Mouse (Mus musculus) forebrain, embryonic 15.5 days (tissue): Measurements from ENCODE around the gene Prkca. TPM values are rescaled to one million over a fixed set of nuclear protein-coding genes. Genes with fewer than 3 reads are reported as not detected.

Source experiments
- ATAC-seq: fragments of 200-750 bp; cut with Nextera tagmentation; replicated peaks from 2 replicates; pipeline ENCODE4 v1.8.0; 2017; ENCODE audit warnings: mild to moderate bottlenecking, moderate TSS enrichment, moderate library complexity
- H3K27ac ChIP-seq: fragments of 300-500 bp; sonication (generic); replicated peaks from 2 replicates; pipeline ENCODE4 v1.5.1; 2015; ENCODE audit warnings: mild to moderate bottlenecking, inconsistent platforms
- H3K27me3 ChIP-seq: fragments of 300-500 bp; sonication (generic); 2 replicates; pipeline ENCODE4 v1.6.1; 2015; ENCODE audit warnings: inconsistent platforms
- H3K36me3 ChIP-seq: fragments of 300-500 bp; sonication (generic); 2 replicates; pipeline ENCODE4 v1.6.1; 2015; ENCODE audit warnings: mild to moderate bottlenecking, inconsistent platforms
- H3K4me1 ChIP-seq: fragments of 300-500 bp; sonication (generic); 2 replicates; pipeline ENCODE4 v1.6.1; 2015; ENCODE audit warnings: inconsistent platforms
- H3K4me2 ChIP-seq: fragments of 300-500 bp; sonication (generic); replicated peaks from 2 replicates; pipeline ENCODE4 v1.6.1; 2015; ENCODE audit warnings: mild to moderate bottlenecking, inconsistent platforms
- H3K4me3 ChIP-seq: fragments of 300-500 bp; sonication (generic); 2 replicates; pipeline ENCODE4 v1.5.1; 2015; ENCODE audit warnings: mild to moderate bottlenecking, inconsistent platforms
- H3K9ac ChIP-seq: fragments of 300-500 bp; sonication (generic); replicated peaks from 2 replicates; pipeline ENCODE4 v1.6.1; 2015; ENCODE audit warnings: mild to moderate bottlenecking, inconsistent platforms
- H3K9me3 ChIP-seq: fragments of 300-500 bp; sonication (generic); 2 replicates; pipeline ENCODE4 v1.6.1; 2016; ENCODE audit warnings: inconsistent platforms
- WGBS: fragments of 180-500 bp; shearing (Covaris S2); methylation state at CpG from one replicate; pipeline ENCODE4 v1.1.7; 2015; ENCODE audit warnings: mixed read lengths; 5-methylcytosine and 5-hydroxymethylcytosine counted together
- polyA plus RNA-seq: library from polyadenylated mRNA; unstranded; fragments of >200 nt; fragmentation: Nextera tagmentation; extraction: Ambion mirVana; gene quantifications from 2 replicates; pipeline ENCODE4 v1.2.1, GENCODE M21; 2015

The Prkca gene
- polyA plus RNA-seq, 1 experiment from 2014 or later = 8.0 TPM

- Histone ChIP-seq H3K4me1 (peaks cover 22% of the 10 kb centered on the region), H3K27ac (0 out of 2 replicates have a peak overlapping the region, but pooled peaks have one; percentile 7)
- no peak for ATAC-seq
Measured at GRCm38 (mm10) chr11:108182421-108182820, 161.3 kb downstream of the Prkca start.

DNA sequence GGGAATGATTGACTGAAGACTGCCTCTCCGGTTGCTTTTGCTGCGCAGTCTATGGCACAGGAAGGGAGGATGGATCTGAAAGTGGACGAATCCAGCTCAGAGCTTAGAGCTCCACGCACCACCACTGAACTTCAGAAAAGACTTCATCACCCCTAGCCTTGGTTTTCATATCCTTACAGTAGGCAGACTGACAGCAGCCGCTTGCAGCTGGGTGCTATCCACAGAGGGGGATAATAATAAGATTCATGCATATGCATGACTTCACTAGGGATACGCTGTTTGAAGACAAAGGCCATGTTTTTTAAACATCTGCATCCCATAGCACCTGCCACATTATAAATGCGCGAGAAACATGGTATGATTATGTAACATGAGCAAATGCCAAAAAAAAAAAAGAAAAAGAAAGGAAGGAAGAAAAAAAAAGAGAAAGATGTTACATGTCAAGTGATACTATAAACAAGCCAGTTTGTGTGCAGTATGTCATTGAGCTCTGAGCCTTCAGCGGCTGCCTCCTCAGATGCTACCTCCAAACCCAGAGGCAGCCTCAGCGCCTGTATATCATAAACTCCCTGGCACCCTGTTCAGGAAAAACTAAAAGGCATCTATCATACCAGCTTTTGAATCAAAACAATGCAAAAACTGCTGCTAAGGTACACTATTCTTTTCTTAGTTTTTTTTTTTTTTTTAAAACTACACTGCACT, 162.6 kb downstream of the Prkca start:
- H3K9me3 ChIP-seq = no peaks in the 10 kb centered on the region
- H3K4me3 ChIP-seq = no peak overlapping the region
- H3K27me3 ChIP-seq = no peaks in the 10 kb centered on the region
- H3K9ac ChIP-seq = no peak overlapping the region
- 39% methylated on average over 10 of the region's 10 CpGs for WGBS
- no peak overlapping the region for H3K4me2 ChIP-seq
- peak; percentile 84 for ATAC-seq
- peak overlapping the region; percentile 70 for H3K27ac ChIP-seq
- H3K4me1 ChIP-seq = peaks cover 22% of the 10 kb centered on the region
- no peaks in the 10 kb centered on the region for H3K36me3 ChIP-seq

More at GRCm38 (mm10) chr11:108182421-108182820, 161.3 kb downstream of the Prkca start:
- no peaks in the 10 kb centered on the region for H3K27me3 ChIP-seq
- no peak overlapping the region for H3K4me2 ChIP-seq
- 83% methylated on average over 5 of the region's 5 CpGs for WGBS
- H3K9ac ChIP-seq = no peak overlapping the region
- H3K9me3 ChIP-seq = no peaks in the 10 kb centered on the region
- H3K4me3 ChIP-seq = no peak overlapping the region
- no peaks in the 10 kb centered on the region for H3K36me3 ChIP-seq

GRCm38 (mm10) chr11:108178802-108179201, 164.9 kb downstream of the Prkca start:
- 87% methylated on average over 5 of the region's 5 CpGs for whole genome bisulfite sequencing
- Histone ChIP-seq H3K27ac (no peak overlapping the region), H3K27me3 (no peaks in the 10 kb centered on the region), H3K4me3 (no peak overlapping the region), H3K4me1 (peaks cover 22% of the 10 kb centered on the region), H3K36me3 (no peaks in the 10 kb centered on the region), H3K9ac (no peak overlapping the region), H3K9me3 (no peaks in the 10 kb centered on the region), H3K4me2 (no peak overlapping the region)
- no peak for ATAC-seq

- ATAC-seq = no peak
- H3K9me3 ChIP-seq = no peaks in the 10 kb centered on the region
- H3K9ac ChIP-seq = no peak overlapping the region
- no peak overlapping the region for H3K4me2 ChIP-seq
- H3K27ac ChIP-seq = no peak overlapping the region
- peaks cover 22% of the 10 kb centered on the region for H3K4me1 ChIP-seq
- no peak overlapping the region for H3K4me3 ChIP-seq
- no peaks in the 10 kb centered on the region for H3K36me3 ChIP-seq
- no peaks in the 10 kb centered on the region for H3K27me3 ChIP-seq
- 95% methylated on average over 3 of the region's 3 CpGs for WGBS
Measured at GRCm38 (mm10) chr11:108178258-108178657, 165.5 kb downstream of the Prkca start.

DNA sequence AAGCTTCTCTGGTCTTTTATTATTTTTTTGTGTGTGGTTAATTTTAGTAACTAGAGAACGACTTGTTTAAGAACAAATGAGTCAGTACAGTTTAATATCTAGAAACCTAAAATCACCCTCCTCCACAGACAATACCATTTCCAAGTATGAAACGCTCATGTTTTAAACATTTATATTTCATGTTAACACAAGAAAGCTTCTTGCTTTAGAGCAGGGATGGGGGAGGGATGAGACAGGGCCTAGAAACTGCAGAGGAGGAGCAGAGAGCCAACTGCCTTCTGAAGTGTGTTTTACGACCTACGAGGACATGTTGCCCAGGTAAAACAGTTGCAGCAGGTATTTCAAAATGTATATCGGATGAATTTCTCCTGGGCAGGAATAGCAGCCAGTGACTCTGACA, 167.0 kb downstream of the Prkca start:
- Histone ChIP-seq H3K9me3 (no peaks in the 10 kb centered on the region), H3K27me3 (no peaks in the 10 kb centered on the region), H3K4me1 (peaks cover 19% of the 10 kb centered on the region), H3K27ac (no peak overlapping the region), H3K9ac (no peak overlapping the region), H3K4me3 (no peak overlapping the region), H3K36me3 (no peaks in the 10 kb centered on the region), H3K4me2 (no peak overlapping the region)
- 83% methylated on average over 5 of the region's 5 CpGs for WGBS
- no peak for ATAC-seq

DNA sequence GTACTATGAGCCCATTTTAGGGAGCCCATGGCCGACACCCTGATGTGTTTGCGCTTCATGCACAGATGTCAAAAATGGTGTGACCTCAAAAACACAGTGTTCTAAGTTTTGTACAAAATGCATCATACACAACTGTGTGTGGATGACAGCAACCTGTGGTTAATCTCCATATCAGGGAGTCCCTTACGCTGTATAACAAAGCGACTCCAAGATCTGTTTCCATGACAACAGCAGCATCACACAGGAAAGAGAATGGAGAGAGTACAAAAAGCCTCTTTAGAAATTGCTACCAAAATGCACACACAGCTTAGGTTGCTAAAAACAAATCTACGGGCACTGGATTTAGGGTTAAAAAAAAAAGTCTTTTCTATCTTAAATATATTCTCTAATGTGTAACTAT, 171.8 kb downstream of the Prkca start:
- Histone ChIP-seq H3K9ac (no peak overlapping the region), H3K4me2 (no peak overlapping the region), H3K4me3 (no peak overlapping the region), H3K27ac (peak overlapping the region; percentile 31), H3K4me1 (peaks cover 7% of the 10 kb centered on the region), H3K27me3 (no peaks in the 10 kb centered on the region), H3K36me3 (no peaks in the 10 kb centered on the region), H3K9me3 (no peaks in the 10 kb centered on the region)
- peak; percentile 84; the same call in 1 of the 2 replicates for ATAC-seq
- WGBS = 52% methylated on average over 5 of the region's 5 CpGs

GRCm38 (mm10) chr11:108171260-108171659, 172.5 kb downstream of the Prkca start:
- H3K27ac ChIP-seq = peak overlapping the region; percentile 31; the same call in 1 of the 2 replicates
- WGBS = 93% methylated on average over 6 of the region's 6 CpGs
- no peaks in the 10 kb centered on the region for H3K9me3 ChIP-seq
- H3K4me3 ChIP-seq = no peak overlapping the region
- no peak overlapping the region for H3K9ac ChIP-seq
- H3K4me1 ChIP-seq = peaks cover 8% of the 10 kb centered on the region
- no peak for ATAC-seq
- no peaks in the 10 kb centered on the region for H3K36me3 ChIP-seq
- no peak overlapping the region for H3K4me2 ChIP-seq
- H3K27me3 ChIP-seq = no peaks in the 10 kb centered on the region

DNA sequence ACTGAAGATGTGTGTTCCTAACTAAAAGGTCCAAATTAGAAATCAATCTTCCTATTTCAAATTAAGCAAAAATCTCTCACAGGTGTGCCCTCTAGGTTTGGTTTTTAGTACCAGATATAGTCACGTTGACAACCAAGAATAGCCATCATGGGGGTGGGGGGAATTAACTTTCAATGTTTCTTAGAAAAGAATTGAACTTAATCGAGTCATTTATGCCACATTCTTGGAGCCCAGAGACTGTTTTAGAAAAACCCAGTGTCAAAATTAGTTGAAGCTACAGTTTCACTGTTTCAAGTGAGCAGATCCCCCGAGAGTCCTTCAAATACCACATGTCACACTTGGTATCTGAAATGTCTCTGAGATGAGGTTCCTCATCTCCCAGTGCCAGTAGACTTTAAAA, 173.6 kb downstream of the Prkca start:
- H3K4me2 ChIP-seq = no peak overlapping the region
- H3K36me3 ChIP-seq = no peaks in the 10 kb centered on the region
- peaks cover 19% of the 10 kb centered on the region for H3K4me1 ChIP-seq
- WGBS = 82% methylated on average over 3 of the region's 3 CpGs
- H3K9me3 ChIP-seq = no peaks in the 10 kb centered on the region
- H3K27ac ChIP-seq = no peak overlapping the region
- H3K27me3 ChIP-seq = no peaks in the 10 kb centered on the region
- no peak overlapping the region for H3K4me3 ChIP-seq
- ATAC-seq = no peak
- H3K9ac ChIP-seq = no peak overlapping the region

GRCm38 (mm10) chr11:108165725-108166124, 178.0 kb downstream of the Prkca start:
- no peak overlapping the region for H3K4me3 ChIP-seq
- peak overlapping the region; percentile 72 for H3K27ac ChIP-seq
- ATAC-seq = peak; percentile 21; the same call in 1 of the 2 replicates

GRCm38 (mm10) chr11:108162639-108163038, 181.1 kb downstream of the Prkca start:
- H3K27me3 ChIP-seq = no peaks in the 10 kb centered on the region
- H3K36me3 ChIP-seq = no peaks in the 10 kb centered on the region
- no peaks in the 10 kb centered on the region for H3K9me3 ChIP-seq
- H3K4me1 ChIP-seq = peaks cover 29% of the 10 kb centered on the region
- no peak overlapping the region for H3K4me3 ChIP-seq
- peak overlapping the region; percentile 78 for H3K27ac ChIP-seq
- ATAC-seq = peak; percentile 59; the same call in 1 of the 2 replicates
- 53% methylated on average over 1 of the region's 1 CpGs for WGBS
- H3K9ac ChIP-seq = no peak overlapping the region; the same call in 1 of the 2 replicates
- H3K4me2 ChIP-seq = no peak overlapping the region

More at GRCm38 (mm10) chr11:108165725-108166124, 178.0 kb downstream of the Prkca start:
- H3K36me3 ChIP-seq = no peaks in the 10 kb centered on the region
- no peaks in the 10 kb centered on the region for H3K27me3 ChIP-seq
- 17% methylated on average over 9 of the region's 9 CpGs for WGBS
- no peak overlapping the region for H3K9ac ChIP-seq
- H3K9me3 ChIP-seq = no peaks in the 10 kb centered on the region
- H3K4me1 ChIP-seq = peaks cover 29% of the 10 kb centered on the region
- no peak overlapping the region for H3K4me2 ChIP-seq

- Histone ChIP-seq H3K4me3 (no peak overlapping the region), H3K27me3 (no peaks in the 10 kb centered on the region), H3K36me3 (no peaks in the 10 kb centered on the region), H3K4me1 (peaks cover 29% of the 10 kb centered on the region), H3K9ac (no peak overlapping the region; the same call in 1 of the 2 replicates), H3K27ac (peak overlapping the region; percentile 78), H3K4me2 (no peak overlapping the region), H3K9me3 (no peaks in the 10 kb centered on the region)
- ATAC-seq = peak; percentile 71
- WGBS = 8% methylated on average over 4 of the region's 4 CpGs
Measured at GRCm38 (mm10) chr11:108162110-108162509, 181.6 kb downstream of the Prkca start.

- no peak overlapping the region for H3K4me2 ChIP-seq
- 82% methylated on average over 7 of the region's 7 CpGs for WGBS
- H3K4me1 ChIP-seq = peaks cover 16% of the 10 kb centered on the region
- no peaks in the 10 kb centered on the region for H3K9me3 ChIP-seq
- no peaks in the 10 kb centered on the region for H3K36me3 ChIP-seq
- ATAC-seq = no peak
- no peaks in the 10 kb centered on the region for H3K27me3 ChIP-seq
- no peak overlapping the region for H3K27ac ChIP-seq
- no peak overlapping the region for H3K9ac ChIP-seq
- H3K4me3 ChIP-seq = no peak overlapping the region
Measured at GRCm38 (mm10) chr11:108160056-108160455, 183.7 kb downstream of the Prkca start.

DNA sequence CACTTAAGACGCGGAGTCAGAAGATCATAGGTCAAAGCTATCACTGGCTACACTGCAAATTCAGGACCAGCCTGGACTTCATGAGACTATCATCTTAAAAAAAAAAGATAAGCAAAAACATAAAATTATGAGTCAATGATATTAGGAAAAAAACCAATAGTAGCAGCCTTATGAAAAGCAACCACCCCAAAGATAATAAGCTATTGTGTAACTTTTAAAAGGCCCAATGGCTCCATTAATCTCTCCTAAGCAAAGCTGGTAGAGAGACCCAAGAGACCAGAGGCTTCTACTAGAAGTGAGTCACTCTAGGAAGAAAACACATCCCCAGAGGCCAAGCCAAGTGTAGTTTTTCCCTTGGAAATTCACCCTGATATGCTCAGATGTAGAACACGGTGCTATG, 185.7 kb downstream of the Prkca start:
- Histone ChIP-seq H3K4me3 (no peak overlapping the region), H3K36me3 (no peaks in the 10 kb centered on the region), H3K4me1 (peaks cover 17% of the 10 kb centered on the region), H3K27ac (no peak overlapping the region), H3K9me3 (no peaks in the 10 kb centered on the region), H3K27me3 (no peaks in the 10 kb centered on the region), H3K9ac (no peak overlapping the region), H3K4me2 (no peak overlapping the region)
- WGBS = 96% methylated on average over 3 of the region's 3 CpGs
- ATAC-seq = no peak
